Mouse (Mus musculus): ENCODE results near the gene Msantd3. TPM values are rescaled to one million over a fixed set of nuclear protein-coding genes. Genes with fewer than 3 reads are reported as not detected.

The Msantd3 gene
- polyA plus RNA-seq, 1 experiment from 2014 or later = 47.7 TPM

DNA sequence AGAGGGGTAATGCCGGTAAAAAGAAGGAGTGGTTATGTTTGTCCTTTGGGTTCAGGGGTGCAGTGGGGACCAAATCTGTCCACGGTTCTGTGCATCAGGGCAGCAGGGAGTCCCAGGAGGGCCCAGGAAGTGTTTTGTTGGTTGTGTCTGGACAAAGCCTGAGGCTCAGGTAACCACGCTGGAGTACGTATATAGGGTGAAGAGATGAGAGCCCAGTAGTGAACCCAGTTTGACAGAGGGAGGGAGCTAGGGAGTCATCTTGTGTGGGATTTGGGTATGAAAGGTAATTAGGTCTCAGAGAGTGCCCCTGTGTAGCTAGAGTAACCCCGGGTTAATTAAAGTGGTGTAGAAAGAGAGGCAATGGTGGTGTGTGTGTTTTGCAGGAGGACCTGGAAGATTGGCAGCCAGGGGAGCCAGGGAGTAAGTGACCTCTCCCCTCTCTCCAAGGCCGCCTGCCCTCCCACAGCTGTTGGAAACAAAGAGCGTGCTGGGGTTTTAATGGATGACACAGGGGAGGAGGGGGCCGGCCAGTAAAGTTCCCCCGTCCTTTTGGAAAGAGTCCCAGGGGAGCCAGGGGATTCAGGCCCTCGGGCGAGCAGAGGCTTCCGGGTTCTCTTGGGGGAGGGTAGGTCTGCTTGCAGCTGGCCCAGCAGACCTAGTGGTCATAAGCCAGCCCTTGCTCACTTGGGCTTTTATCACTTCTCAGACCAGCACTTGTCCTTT, 46.5 kb downstream of the Msantd3 start:
- ATAC-seq (peak; percentile 15; the same call in 1 of the 2 replicates), DNase-seq (ENCODE audit: low spot score) (peak; percentile 64)
- Histone ChIP-seq H3K9me3 (replicated peaks; ENCODE audit: control insufficient read depth, low read length) (no peaks in the 10 kb centered on the region), H3K4me3 (ENCODE audit: low read depth, low read length) (peak overlapping the region; percentile 90), H3K36me3 (ENCODE audit: control insufficient read depth, insufficient read depth, low read length) (0 out of 2 replicates have a peak, but pooled peaks cover 3% of the 10 kb centered on the region), H3K4me1 (ENCODE audit: control insufficient read depth, insufficient read depth, low read length) (peaks cover 10% of the 10 kb centered on the region; the same call in 1 of the 2 replicates), H3K27me3 (replicated peaks; ENCODE audit: control insufficient read depth, insufficient read depth, low read length) (no peaks in the 10 kb centered on the region), H3K9ac (ENCODE audit: low read length) (peak overlapping the region; percentile 98), H3K27ac (ENCODE audit: low read depth, low read length) (peak overlapping the region; percentile 98), H3K4me2 (ENCODE audit: low read length) (peak overlapping the region; percentile 87)
- 2% methylated on average over 11 of the region's 12 CpGs for WGBS

DNA sequence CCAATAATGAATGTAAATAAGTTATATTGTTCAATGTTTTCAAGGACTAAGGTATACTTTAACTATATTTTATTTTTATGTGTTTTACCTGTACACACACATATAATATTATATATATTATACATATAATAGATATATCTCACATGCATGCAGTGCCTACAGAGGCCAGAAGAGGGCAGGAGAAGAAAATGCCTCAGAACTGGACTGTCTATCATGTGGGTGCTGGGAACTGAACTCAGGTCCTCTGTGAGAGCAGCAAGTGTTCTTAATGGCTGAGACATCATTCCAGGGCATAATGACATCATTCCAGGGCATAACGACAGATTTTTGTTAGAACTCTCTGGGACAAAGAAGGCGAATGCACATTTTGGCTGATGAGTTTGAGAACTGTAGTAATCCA, 47.8 kb downstream of the Msantd3 start:
- H3K4me3 ChIP-seq (ENCODE audit: low read depth, low read length) = no peak overlapping the region
- no peak for DNase-seq (ENCODE audit: low spot score)
- WGBS = 94% methylated on average over 2 of the region's 2 CpGs
- H3K9ac ChIP-seq (ENCODE audit: low read length) = no peak overlapping the region
- ATAC-seq = no peak
- H3K9me3 ChIP-seq (replicated peaks; ENCODE audit: control insufficient read depth, low read length) = no peaks in the 10 kb centered on the region
- no peak overlapping the region; the same call in 1 of the 2 replicates for H3K4me2 ChIP-seq (ENCODE audit: low read length)
- H3K4me1 ChIP-seq (ENCODE audit: control insufficient read depth, insufficient read depth, low read length) = peaks cover 7% of the 10 kb centered on the region; the same call in 1 of the 2 replicates
- no peak overlapping the region for H3K27ac ChIP-seq (ENCODE audit: low read depth, low read length)
- 0 out of 2 replicates have a peak, but pooled peaks cover 3% of the 10 kb centered on the region for H3K36me3 ChIP-seq (ENCODE audit: control insufficient read depth, insufficient read depth, low read length)
- no peaks in the 10 kb centered on the region for H3K27me3 ChIP-seq (replicated peaks; ENCODE audit: control insufficient read depth, insufficient read depth, low read length)

DNA sequence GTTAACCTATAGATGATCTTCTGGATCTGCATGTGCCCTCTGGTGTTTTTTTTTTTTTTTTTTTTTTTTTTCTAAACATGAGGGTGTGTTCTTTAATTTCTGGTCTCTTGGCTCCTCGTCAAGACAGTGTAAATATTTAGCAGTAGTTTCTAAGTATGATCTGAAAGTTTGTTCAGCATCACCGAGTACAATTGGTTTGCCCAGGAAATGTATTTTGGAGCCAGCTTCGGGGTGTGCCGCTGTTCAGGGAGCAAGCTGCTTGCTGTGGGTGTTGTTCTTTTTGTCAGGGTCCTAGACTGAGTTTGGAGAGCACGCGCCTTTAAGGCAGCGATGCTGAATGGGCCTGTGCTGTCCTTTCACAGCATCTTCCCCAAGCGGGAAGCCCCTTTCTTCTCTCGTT, 48.8 kb downstream of the Msantd3 start:
- H3K4me3 ChIP-seq (ENCODE audit: low read depth, low read length) = no peak overlapping the region
- peaks cover 7% of the 10 kb centered on the region; the same call in 1 of the 2 replicates for H3K4me1 ChIP-seq (ENCODE audit: control insufficient read depth, insufficient read depth, low read length)
- H3K9ac ChIP-seq (ENCODE audit: low read length) = no peak overlapping the region
- 0 out of 2 replicates have a peak, but pooled peaks cover 3% of the 10 kb centered on the region for H3K36me3 ChIP-seq (ENCODE audit: control insufficient read depth, insufficient read depth, low read length)
- 70% methylated on average over 9 of the region's 9 CpGs for WGBS
- DNase-seq (ENCODE audit: low spot score) = no peak
- no peak for ATAC-seq
- no peaks in the 10 kb centered on the region for H3K27me3 ChIP-seq (replicated peaks; ENCODE audit: control insufficient read depth, insufficient read depth, low read length)
- no peak overlapping the region for H3K27ac ChIP-seq (ENCODE audit: low read depth, low read length)
- no peaks in the 10 kb centered on the region for H3K9me3 ChIP-seq (replicated peaks; ENCODE audit: control insufficient read depth, low read length)
- peak overlapping the region; percentile 13; the same call in 1 of the 2 replicates for H3K4me2 ChIP-seq (ENCODE audit: low read length)

DNA sequence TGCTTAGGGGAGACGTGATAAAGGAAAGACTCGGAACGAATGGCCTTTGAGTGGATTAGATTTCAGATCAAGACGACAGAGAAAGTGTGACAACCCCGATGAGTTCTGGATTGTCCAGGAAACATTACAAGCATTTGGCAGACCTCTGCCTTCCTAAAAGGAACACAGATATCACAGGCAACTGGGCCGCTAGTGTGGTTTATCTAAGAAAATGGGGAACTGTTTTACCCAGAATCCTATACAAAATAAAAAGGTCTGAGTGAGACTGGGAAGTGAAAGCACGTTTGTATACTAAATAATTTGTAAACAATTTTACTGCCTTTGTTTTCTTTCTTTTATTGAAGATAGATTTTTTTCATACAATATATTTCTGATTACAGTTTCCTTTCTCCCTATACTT, 51.1 kb downstream of the Msantd3 start:
- Histone ChIP-seq H3K36me3 (ENCODE audit: control insufficient read depth, insufficient read depth, low read length) (0 out of 2 replicates have a peak, but pooled peaks cover 3% of the 10 kb centered on the region), H3K4me1 (ENCODE audit: control insufficient read depth, insufficient read depth, low read length) (peaks cover 7% of the 10 kb centered on the region; the same call in 1 of the 2 replicates), H3K9ac (ENCODE audit: low read length) (no peak overlapping the region), H3K4me3 (ENCODE audit: low read depth, low read length) (no peak overlapping the region), H3K27ac (ENCODE audit: low read depth, low read length) (no peak overlapping the region), H3K27me3 (replicated peaks; ENCODE audit: control insufficient read depth, insufficient read depth, low read length) (no peaks in the 10 kb centered on the region), H3K9me3 (replicated peaks; ENCODE audit: control insufficient read depth, low read length) (no peaks in the 10 kb centered on the region), H3K4me2 (ENCODE audit: low read length) (no peak overlapping the region)
- DNase-seq (ENCODE audit: low spot score) = no peak
- ATAC-seq = no peak
- 90% methylated on average over 7 of the region's 7 CpGs for WGBS

DNA sequence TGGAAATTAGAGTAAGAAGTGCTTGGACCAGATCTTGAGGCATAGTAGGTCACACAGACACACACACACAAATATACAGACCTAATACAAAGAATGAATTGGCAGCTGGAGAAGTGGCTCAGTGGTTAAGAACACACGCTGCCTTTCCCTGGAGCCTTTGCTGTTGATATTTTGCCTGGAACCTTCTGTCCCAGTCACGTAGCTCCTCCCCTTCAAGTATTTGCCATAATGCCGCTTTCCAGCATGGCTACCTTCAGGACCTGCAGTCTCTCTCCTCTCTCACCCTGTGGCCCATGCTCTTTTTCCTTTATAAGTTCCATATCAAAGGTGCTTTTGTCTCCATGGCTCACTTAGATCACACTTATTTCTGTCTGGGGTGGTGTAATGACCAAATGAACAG, 51.7 kb downstream of the Msantd3 start:
- no peaks in the 10 kb centered on the region for H3K27me3 ChIP-seq (replicated peaks; ENCODE audit: control insufficient read depth, insufficient read depth, low read length)
- H3K4me2 ChIP-seq (ENCODE audit: low read length) = no peak overlapping the region
- H3K9me3 ChIP-seq (replicated peaks; ENCODE audit: control insufficient read depth, low read length) = no peaks in the 10 kb centered on the region
- no peak overlapping the region for H3K9ac ChIP-seq (ENCODE audit: low read length)
- no peak overlapping the region for H3K27ac ChIP-seq (ENCODE audit: low read depth, low read length)
- ATAC-seq = no peak
- DNase-seq (ENCODE audit: low spot score) = no peak
- peaks cover 7% of the 10 kb centered on the region; the same call in 1 of the 2 replicates for H3K4me1 ChIP-seq (ENCODE audit: control insufficient read depth, insufficient read depth, low read length)
- no peak overlapping the region for H3K4me3 ChIP-seq (ENCODE audit: low read depth, low read length)
- 86% methylated on average over 3 of the region's 3 CpGs for WGBS
- 0 out of 2 replicates have a peak, but pooled peaks cover 3% of the 10 kb centered on the region for H3K36me3 ChIP-seq (ENCODE audit: control insufficient read depth, insufficient read depth, low read length)

DNA sequence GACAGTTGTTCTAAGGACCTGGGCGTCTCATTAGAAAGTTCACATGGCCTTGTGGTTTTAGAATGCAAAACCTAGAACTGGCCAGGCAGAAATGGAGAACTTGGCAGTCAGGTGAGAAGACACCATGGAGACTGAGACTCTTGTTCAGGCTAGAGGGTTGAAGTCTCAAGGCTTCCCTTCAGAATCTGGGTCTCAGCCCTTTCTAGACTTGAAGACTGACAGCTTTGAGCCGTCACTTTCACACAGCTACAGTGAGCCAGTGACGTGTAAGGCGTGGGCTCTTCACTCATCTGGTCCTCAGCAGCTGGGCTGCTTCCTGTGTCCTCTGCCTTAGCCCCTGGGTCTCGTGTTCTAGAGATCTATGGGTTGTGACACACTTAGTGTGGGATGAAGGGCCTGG, 52.6 kb downstream of the Msantd3 start:
- H3K27me3 ChIP-seq (replicated peaks; ENCODE audit: control insufficient read depth, insufficient read depth, low read length) = no peaks in the 10 kb centered on the region
- no peak overlapping the region for H3K9ac ChIP-seq (ENCODE audit: low read length)
- no peak overlapping the region for H3K4me2 ChIP-seq (ENCODE audit: low read length)
- ATAC-seq (no peak), DNase-seq (ENCODE audit: low spot score) (no peak)
- no peaks in the 10 kb centered on the region for H3K9me3 ChIP-seq (replicated peaks; ENCODE audit: control insufficient read depth, low read length)
- no peak overlapping the region for H3K4me3 ChIP-seq (ENCODE audit: low read depth, low read length)
- 86% methylated on average over 5 of the region's 5 CpGs for WGBS
- no peak overlapping the region for H3K27ac ChIP-seq (ENCODE audit: low read depth, low read length)
- H3K4me1 ChIP-seq (ENCODE audit: control insufficient read depth, insufficient read depth, low read length) = peaks cover 4% of the 10 kb centered on the region; the same call in 1 of the 2 replicates
- H3K36me3 ChIP-seq (ENCODE audit: control insufficient read depth, insufficient read depth, low read length) = 0 out of 2 replicates have a peak, but pooled peaks cover 3% of the 10 kb centered on the region

DNA sequence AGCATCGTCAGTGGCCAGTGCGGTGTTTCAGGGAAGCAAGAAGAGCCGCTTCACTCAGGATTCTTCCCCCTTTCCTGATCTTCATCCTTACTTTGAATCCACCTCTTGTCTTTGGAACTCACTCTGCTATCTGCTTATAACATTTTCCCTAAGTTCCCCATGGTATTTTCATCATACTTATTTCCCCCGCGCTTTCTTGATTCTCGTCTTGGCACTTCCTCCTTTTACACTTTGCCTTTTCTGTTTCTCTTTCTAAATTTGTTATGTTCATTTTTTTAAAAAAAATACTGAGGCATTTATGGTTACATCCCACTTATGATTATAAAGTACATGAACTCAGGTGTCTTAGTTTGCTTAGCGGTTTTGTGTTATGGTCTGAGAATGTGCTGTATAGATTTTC, 53.1 kb downstream of the Msantd3 start:
- no peak overlapping the region for H3K9ac ChIP-seq (ENCODE audit: low read length)
- ATAC-seq = no peak
- H3K4me1 ChIP-seq (ENCODE audit: control insufficient read depth, insufficient read depth, low read length) = peaks cover 4% of the 10 kb centered on the region; the same call in 1 of the 2 replicates
- H3K36me3 ChIP-seq (ENCODE audit: control insufficient read depth, insufficient read depth, low read length) = no peaks in the 10 kb centered on the region
- H3K27ac ChIP-seq (ENCODE audit: low read depth, low read length) = no peak overlapping the region
- H3K4me3 ChIP-seq (ENCODE audit: low read depth, low read length) = no peak overlapping the region
- no peaks in the 10 kb centered on the region for H3K9me3 ChIP-seq (replicated peaks; ENCODE audit: control insufficient read depth, low read length)
- H3K27me3 ChIP-seq (replicated peaks; ENCODE audit: control insufficient read depth, insufficient read depth, low read length) = no peaks in the 10 kb centered on the region
- no peak for DNase-seq (ENCODE audit: low spot score)
- 95% methylated on average over 7 of the region's 7 CpGs for WGBS
- H3K4me2 ChIP-seq (ENCODE audit: low read length) = no peak overlapping the region

DNA sequence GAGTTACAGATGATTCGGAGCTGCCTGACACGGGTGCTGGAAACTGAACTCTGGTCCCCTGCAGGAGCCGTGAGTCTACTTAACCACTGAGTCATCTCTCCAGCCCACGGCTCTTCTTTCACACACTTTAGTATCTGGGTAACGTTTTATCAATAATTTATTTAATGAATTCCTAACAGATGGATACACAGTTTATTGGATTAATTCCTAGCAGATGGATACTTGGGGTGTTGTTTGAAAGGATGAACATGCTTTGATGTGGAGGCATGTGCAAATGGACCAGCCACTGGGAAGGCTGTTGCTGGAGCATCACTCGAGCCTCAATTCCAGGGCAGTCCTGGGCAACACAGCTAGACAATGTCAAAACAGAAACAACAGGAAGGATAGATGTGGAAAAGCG, 56.4 kb downstream of the Msantd3 start:
- Histone ChIP-seq H3K9me3 (replicated peaks; ENCODE audit: control insufficient read depth, low read length) (no peaks in the 10 kb centered on the region), H3K4me2 (ENCODE audit: low read length) (no peak overlapping the region), H3K4me1 (ENCODE audit: control insufficient read depth, insufficient read depth, low read length) (no peaks in the 10 kb centered on the region), H3K9ac (ENCODE audit: low read length) (no peak overlapping the region), H3K27me3 (replicated peaks; ENCODE audit: control insufficient read depth, insufficient read depth, low read length) (no peaks in the 10 kb centered on the region), H3K4me3 (ENCODE audit: low read depth, low read length) (no peak overlapping the region), H3K36me3 (ENCODE audit: control insufficient read depth, insufficient read depth, low read length) (no peaks in the 10 kb centered on the region), H3K27ac (ENCODE audit: low read depth, low read length) (no peak overlapping the region)
- ATAC-seq = no peak
- DNase-seq (ENCODE audit: low spot score) = no peak
- 94% methylated on average over 7 of the region's 7 CpGs for WGBS

DNA sequence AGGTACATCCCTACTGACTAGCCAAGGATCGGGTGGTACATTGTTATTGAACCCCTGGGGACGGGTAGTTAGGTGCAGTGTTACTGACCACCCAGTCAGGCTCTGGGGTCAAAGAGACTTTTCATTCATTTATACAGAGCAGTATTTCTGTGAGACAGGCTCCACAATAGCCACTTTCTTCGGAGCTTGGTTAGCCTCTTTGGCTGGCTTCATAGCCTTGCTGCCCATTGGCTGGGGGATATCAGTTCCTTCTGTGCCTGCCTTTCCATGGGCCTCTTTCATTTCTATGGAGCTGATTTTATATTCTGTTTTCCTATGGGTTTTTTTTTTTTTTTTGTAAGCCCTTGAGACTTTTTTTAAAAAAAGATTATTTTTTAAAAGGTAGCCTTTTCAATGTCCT, 65.9 kb downstream of the Msantd3 start:
- Histone ChIP-seq H3K9ac (ENCODE audit: low read length) (no peak overlapping the region), H3K9me3 (replicated peaks; ENCODE audit: control insufficient read depth, low read length) (no peaks in the 10 kb centered on the region), H3K4me1 (ENCODE audit: control insufficient read depth, insufficient read depth, low read length) (no peaks in the 10 kb centered on the region), H3K36me3 (ENCODE audit: control insufficient read depth, insufficient read depth, low read length) (peaks cover 27% of the 10 kb centered on the region), H3K27ac (ENCODE audit: low read depth, low read length) (no peak overlapping the region), H3K4me2 (ENCODE audit: low read length) (no peak overlapping the region), H3K27me3 (replicated peaks; ENCODE audit: control insufficient read depth, insufficient read depth, low read length) (no peaks in the 10 kb centered on the region), H3K4me3 (ENCODE audit: low read depth, low read length) (no peak overlapping the region)
- DNase-seq (ENCODE audit: low spot score) (no peak), ATAC-seq (no peak)
- 42% methylated on average over 3 of the region's 3 CpGs for WGBS

All from forebrain, embryonic 14.5 days (tissue).